Comparison of ENCODE assay signal across 20 mouse cellular contexts in the genomic region with DNA sequence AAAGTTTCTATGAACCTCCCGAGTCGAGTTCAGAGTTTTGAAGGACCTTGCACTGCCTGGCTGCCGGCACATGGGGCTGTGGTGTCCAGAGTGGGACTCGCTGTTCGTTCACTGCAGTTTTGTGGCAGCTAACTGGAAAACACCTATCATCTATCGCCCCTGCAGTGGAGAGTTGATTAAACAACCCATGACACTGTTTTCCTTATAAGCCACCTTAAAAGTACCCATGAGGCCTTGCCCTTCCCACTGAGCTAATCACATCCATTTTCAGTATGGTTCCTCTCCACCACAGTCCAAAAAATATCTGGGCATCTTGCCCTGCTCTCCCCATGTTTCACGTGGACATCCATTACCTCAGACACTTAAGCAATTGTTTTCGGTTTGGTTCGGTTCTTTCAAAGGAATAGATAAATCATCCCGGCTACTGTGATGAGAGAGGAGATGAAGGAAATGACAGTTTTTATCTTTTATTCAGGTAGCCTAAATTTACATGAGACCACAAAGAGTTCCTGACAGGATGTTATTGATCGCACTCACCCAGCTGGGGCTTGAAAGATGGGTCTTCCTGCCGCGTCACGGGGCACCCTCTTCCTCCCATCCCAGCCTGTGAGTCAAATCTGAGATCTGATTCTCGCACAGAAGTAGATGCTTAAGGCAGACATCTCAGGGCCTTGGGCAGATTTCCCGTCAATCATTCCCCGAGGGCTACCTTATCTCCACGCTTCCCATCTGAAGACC. TPM values are rescaled to one million over a fixed set of nuclear protein-coding genes. Genes with fewer than 3 reads are reported as not detected.
DNase-seq lines count a peak whose midpoint lies in the region; ATAC-seq and TF ChIP-seq lines count a peak whose summit lies in the region.
"Had no signal": no experiment of that assay in that cellular context is flagged by ENCODE, and none has a peak within 500 bp of the region (broad histone marks: within the 10 kb centered on the region; RNA-seq: fewer than 3 reads in every experiment).

No protein-coding gene starts in this region.

- no peak overlapping the region for H3K4me3 ChIP-seq in forebrain, embryonic 15.5 days
- H3K4me3 ChIP-seq in intestine, postnatal 0 days (ENCODE audit: low read depth, low read length), result no peak overlapping the region
- H3K4me3 ChIP-seq: embryonic facial prominence, embryonic 13.5 days; heart, embryonic 13.5 days; limb, embryonic 12.5 days; liver, embryonic 13.5 days; neural tube, embryonic 15.5 days had no signal

- no peak for ATAC-seq in forebrain, embryonic 15.5 days (replicated peaks)
- ATAC-seq in intestine, postnatal 0 days, result no peak
- ATAC-seq: forebrain, postnatal 0 days; hindbrain, embryonic 16.5 days had no signal

- no peak overlapping the region for H3K9ac ChIP-seq in forebrain, embryonic 15.5 days (replicated peaks)
- H3K9ac ChIP-seq in intestine, postnatal 0 days (ENCODE audit: low read depth, low read length), result no peak overlapping the region
- H3K9ac ChIP-seq: embryonic facial prominence, embryonic 13.5 days; forebrain, postnatal 0 days; heart, embryonic 13.5 days; limb, embryonic 12.5 days; liver, embryonic 13.5 days; neural tube, embryonic 15.5 days had no signal

- no peaks in the 10 kb centered on the region for H3K27me3 ChIP-seq in forebrain, embryonic 15.5 days
- no peaks in the 10 kb centered on the region for H3K27me3 ChIP-seq in intestine, postnatal 0 days (replicated peaks; ENCODE audit: control insufficient read depth, insufficient read depth, low read length)
- H3K27me3 ChIP-seq: embryonic facial prominence, embryonic 13.5 days; heart, embryonic 13.5 days; limb, embryonic 12.5 days; liver, embryonic 13.5 days; neural tube, embryonic 15.5 days had no signal

- 88% methylated on average over 18 of the region's 18 CpGs for WGBS in forebrain, embryonic 15.5 days
- WGBS in intestine, postnatal 0 days, result 82% methylated on average over 18 of the region's 18 CpGs

- H3K4me2 ChIP-seq in forebrain, embryonic 15.5 days (replicated peaks), result no peak overlapping the region
- H3K4me2 ChIP-seq in intestine, postnatal 0 days (replicated peaks; ENCODE audit: low read depth), result no peak overlapping the region
- H3K4me2 ChIP-seq: embryonic facial prominence, embryonic 13.5 days; heart, embryonic 13.5 days; limb, embryonic 12.5 days; liver, embryonic 13.5 days; neural tube, embryonic 15.5 days had no signal

- H3K36me3 ChIP-seq in forebrain, embryonic 15.5 days, result no peaks in the 10 kb centered on the region
- no peaks in the 10 kb centered on the region for H3K36me3 ChIP-seq in intestine, postnatal 0 days (ENCODE audit: control insufficient read depth, insufficient read depth)
- H3K36me3 ChIP-seq: embryonic facial prominence, embryonic 13.5 days; heart, embryonic 13.5 days; limb, embryonic 12.5 days; liver, embryonic 13.5 days; neural tube, embryonic 15.5 days had no signal

- no peak for TF ChIP-seq CTCF in intestine, postnatal 0 days (IDR thresholded peaks at IDR 0.05; ENCODE audit: low read depth)

- DNase-seq in spleen, adult 12 weeks (ENCODE audit: low spot score), result peak; percentile 45
- DNase-seq in spleen, postnatal 10 days (ENCODE audit: low spot score in 2 of 2), result no peak
- DNase-seq in T-cell, adult 2 months (ENCODE audit: low spot score), result peak; percentile 92
- DNase-seq in natural killer cell, adult 2 months (ENCODE audit: low spot score in 2 of 2), result peak; percentile 45 to 68
- peak; percentile 59 for DNase-seq in thymus, postnatal 25 days
- no peak for DNase-seq in yolk sac, embryonic 10.5 days (ENCODE audit: low spot score)
- DNase-seq: adrenal gland, postnatal 10 days; cerebellum, adult 8-10 months; forebrain, postnatal 0 days; heart, postnatal 36 days; kidney, adult 9 months; liver, embryonic 13.5 days; right cerebral cortex, postnatal 4 days had no signal

- no peaks in the 10 kb centered on the region for H3K4me1 ChIP-seq in forebrain, embryonic 15.5 days
- H3K4me1 ChIP-seq in intestine, postnatal 0 days (replicated peaks; ENCODE audit: control insufficient read depth, insufficient read depth, low read length), result no peaks in the 10 kb centered on the region
- H3K4me1 ChIP-seq: embryonic facial prominence, embryonic 13.5 days; limb, embryonic 12.5 days; liver, embryonic 13.5 days; neural tube, embryonic 15.5 days had no signal

- H3K9me3 ChIP-seq in forebrain, embryonic 15.5 days, result no peaks in the 10 kb centered on the region
- no peaks in the 10 kb centered on the region for H3K9me3 ChIP-seq in intestine, postnatal 0 days (ENCODE audit: control insufficient read depth)
- H3K9me3 ChIP-seq: embryonic facial prominence, embryonic 13.5 days; heart, embryonic 13.5 days; limb, embryonic 12.5 days; liver, embryonic 13.5 days; neural tube, embryonic 15.5 days had no signal

- no peak overlapping the region for H3K27ac ChIP-seq in forebrain, embryonic 15.5 days (replicated peaks)
- H3K27ac ChIP-seq in intestine, postnatal 0 days (ENCODE audit: low read depth, low read length), result no peak overlapping the region
- H3K27ac ChIP-seq: embryonic facial prominence, embryonic 13.5 days; heart, embryonic 13.5 days; limb, embryonic 12.5 days; liver, embryonic 13.5 days; neural tube, embryonic 15.5 days had no signal

RNA-seq across cellular contexts. Expression of a gene that starts 37.3 kb away (rescaled TPM):
- polyA plus RNA-seq in forebrain, embryonic 15.5 days (2015; fragmentation: Nextera tagmentation; extraction: Ambion mirVana), result 69.4 and 73.0 TPM in 2 replicates
- polyA plus RNA-seq in intestine, postnatal 0 days (2015; fragmentation: Nextera tagmentation; extraction: Ambion mirVana), result 17.4 and 18.5 TPM in 2 replicates

RNA-seq across cellular contexts. Expression of a gene that starts 50.8 kb away (rescaled TPM):
- polyA plus RNA-seq in forebrain, embryonic 15.5 days (2015; fragmentation: Nextera tagmentation; extraction: Ambion mirVana), result 0.29 TPM in 2 replicates
- 0.60 TPM in 2 replicates for polyA plus RNA-seq in intestine, postnatal 0 days (2015; fragmentation: Nextera tagmentation; extraction: Ambion mirVana)

Comparison
In these comparisons a context has a peak if more than half of its experiments do, and no peak if none do; other contexts are left out.
1. DNase-seq: peak in spleen, adult 12 weeks (single experiment), T-cell, adult 2 months (single experiment), natural killer cell, adult 2 months (2 of 2) and thymus, postnatal 25 days (single experiment); none in spleen, postnatal 10 days (0 of 2) and yolk sac, embryonic 10.5 days (single experiment).